Mouse (Mus musculus) urinary bladder, postnatal 36 days (tissue): Measurements from ENCODE around the gene Arhgap18.
A peak's percentile ranks its signal among the peaks of the same experiment; 100 is the strongest.
"Not testable (repeated sequence)": the region's sequence is repeated elsewhere in the genome, so short reads cannot be mapped to it uniquely, and the experiment has no call there.

ENCODE experiments used
- DNase-seq, 2 experiments: peaks; one replicate each; pipeline ENCODE4 v3.0.0; 2022; ENCODE audit warnings: low spot score in 2 of 2, mixed read lengths in 1 of 2

Arhgap18 gene

GRCm38 (mm10) chr10:26900426-26900825 is 147.2 kb downstream of the Arhgap18 start:
- no peak for DNase-seq

- no peak for DNase-seq
Measured at GRCm38 (mm10) chr10:26903781-26904180, 150.6 kb downstream of the Arhgap18 start.

- DNase-seq = no peak
Measured at GRCm38 (mm10) chr10:26911176-26911575, 158.0 kb downstream of the Arhgap18 start.

- no peak for DNase-seq
Measured at GRCm38 (mm10) chr10:26912112-26912797, 159.0 kb downstream of the Arhgap18 start.

- no peak for DNase-seq
Measured at GRCm38 (mm10) chr10:26912807-26913206, 159.6 kb downstream of the Arhgap18 start.

GRCm38 (mm10) chr10:26919307-26919977 is 166.2 kb downstream of the Arhgap18 start:
- peak in 1 of 2 experiments; percentile 2 for DNase-seq

- DNase-seq = no peak
Measured at GRCm38 (mm10) chr10:26920383-26920979, 167.3 kb downstream of the Arhgap18 start.

- not testable (repeated sequence) for DNase-seq
Measured at GRCm38 (mm10) chr10:26936056-26936455, 182.8 kb downstream of the Arhgap18 start.

- DNase-seq = not testable (repeated sequence)
Measured at GRCm38 (mm10) chr10:26938464-26938863, 185.2 kb downstream of the Arhgap18 start.

- no peak for DNase-seq
Measured at GRCm38 (mm10) chr10:26939549-26939948, 186.3 kb downstream of the Arhgap18 start.

GRCm38 (mm10) chr10:26948331-26948730 is 195.1 kb downstream of the Arhgap18 start:
- no peak for DNase-seq

- no peak for DNase-seq
Measured at GRCm38 (mm10) chr10:26949667-26950066, 196.4 kb downstream of the Arhgap18 start.

- no peak for DNase-seq
Measured at GRCm38 (mm10) chr10:26950448-26950847, 197.2 kb downstream of the Arhgap18 start.

- DNase-seq = no peak
Measured at GRCm38 (mm10) chr10:26958513-26958912, 205.3 kb downstream of the Arhgap18 start.
